Mouse (Mus musculus): ENCODE data around the gene Spata48. TPM values are rescaled to one million over a fixed set of nuclear protein-coding genes. Genes with fewer than 3 reads are reported as not detected.

Gene Spata48
- polyA plus RNA-seq, 1 experiment from 2014 or later, result 0.76 TPM

DNA sequence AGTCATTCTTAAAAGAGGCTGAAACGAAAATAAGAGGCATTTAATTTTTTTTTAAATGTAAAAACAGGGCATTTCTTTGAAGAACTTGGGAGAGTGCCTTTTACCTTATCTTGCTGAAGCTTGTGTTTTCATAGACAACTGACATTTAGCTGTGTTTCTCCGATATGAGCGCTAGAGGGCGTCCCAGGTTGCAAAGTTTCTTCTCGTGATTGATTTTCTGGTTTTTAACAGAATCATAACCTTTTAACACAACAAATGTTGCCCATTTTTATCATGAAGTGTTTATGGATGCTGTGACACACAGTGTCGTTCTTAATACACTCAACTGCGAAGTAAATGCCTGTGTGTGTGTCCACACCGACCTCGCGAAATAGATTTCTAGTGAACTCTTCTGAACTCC is 38.0 kb downstream of the Spata48 start:
- no peaks in the 10 kb centered on the region for H3K27me3 ChIP-seq (ENCODE audit: control insufficient read depth, insufficient read depth, low read length)
- no peak for ATAC-seq (ENCODE audit: low read depth)
- no peak overlapping the region for H3K27ac ChIP-seq (ENCODE audit: low read depth, low read length)
- no peaks in the 10 kb centered on the region for H3K9me3 ChIP-seq (ENCODE audit: control insufficient read depth, low read length)
- no peak overlapping the region for H3K4me2 ChIP-seq (ENCODE audit: low read depth, low read length)
- 18% methylated on average over 10 of the region's 10 CpGs for WGBS
- H3K36me3 ChIP-seq (ENCODE audit: control insufficient read depth, insufficient read depth, low read length), result no peaks in the 10 kb centered on the region
- no peaks in the 10 kb centered on the region for H3K4me1 ChIP-seq (ENCODE audit: control insufficient read depth, insufficient read depth, low read length)
- no peak overlapping the region for H3K9ac ChIP-seq (replicated peaks; ENCODE audit: low read depth, low read length)
- no peak overlapping the region for H3K4me3 ChIP-seq (ENCODE audit: low read depth, low read length)

DNA sequence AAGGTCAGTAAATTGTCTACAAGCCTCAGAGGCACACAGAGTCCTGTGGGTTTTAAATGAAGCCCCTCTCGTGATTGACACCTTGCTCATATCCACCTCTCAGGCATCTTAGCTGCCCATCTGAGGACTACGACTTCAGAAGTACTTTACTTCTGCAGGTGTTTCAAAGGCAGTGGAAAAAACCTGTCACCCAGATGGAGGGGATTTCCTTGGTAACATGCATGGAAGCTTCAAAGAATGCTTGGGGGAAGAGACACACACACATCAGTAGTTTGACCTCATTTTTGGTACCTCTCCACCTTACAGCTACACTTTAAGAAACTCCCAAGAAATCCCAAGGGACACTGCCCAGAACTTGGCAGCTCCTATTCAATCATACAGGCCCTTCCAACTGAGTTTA is 44.3 kb downstream of the Spata48 start:
- H3K4me3 ChIP-seq (ENCODE audit: low read depth, low read length), result no peak overlapping the region
- no peaks in the 10 kb centered on the region for H3K4me1 ChIP-seq (ENCODE audit: control insufficient read depth, insufficient read depth, low read length)
- H3K4me2 ChIP-seq (ENCODE audit: low read depth, low read length), result no peak overlapping the region
- H3K36me3 ChIP-seq (ENCODE audit: control insufficient read depth, insufficient read depth, low read length), result no peaks in the 10 kb centered on the region
- no peak overlapping the region for H3K9ac ChIP-seq (replicated peaks; ENCODE audit: low read depth, low read length)
- H3K27ac ChIP-seq (ENCODE audit: low read depth, low read length), result no peak overlapping the region
- no peaks in the 10 kb centered on the region for H3K27me3 ChIP-seq (ENCODE audit: control insufficient read depth, insufficient read depth, low read length)
- ATAC-seq (ENCODE audit: low read depth), result no peak
- WGBS, result 90% methylated on average over 2 of the region's 2 CpGs
- no peaks in the 10 kb centered on the region for H3K9me3 ChIP-seq (ENCODE audit: control insufficient read depth, low read length)

DNA sequence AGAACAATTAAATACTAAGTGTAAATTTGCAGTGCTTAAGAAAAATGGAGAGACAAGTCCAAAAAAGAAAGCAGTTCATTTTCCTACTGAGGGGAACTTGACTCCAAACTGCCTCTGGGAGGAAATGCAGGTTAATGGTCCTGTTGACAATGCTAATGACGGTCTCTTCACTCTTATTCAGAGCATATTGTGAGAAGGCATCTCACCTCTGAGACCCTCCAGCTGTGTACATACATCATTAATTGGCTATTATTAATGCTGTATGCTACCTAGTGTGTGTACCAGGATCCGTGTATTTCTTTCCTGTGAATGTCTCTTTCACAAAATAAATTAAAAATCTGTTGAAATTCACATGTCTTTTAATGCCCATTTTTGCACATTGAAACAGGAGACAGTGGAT is 47.5 kb downstream of the Spata48 start:
- H3K27ac ChIP-seq (ENCODE audit: low read depth, low read length), result no peak overlapping the region
- no peaks in the 10 kb centered on the region for H3K27me3 ChIP-seq (ENCODE audit: control insufficient read depth, insufficient read depth, low read length)
- WGBS, result 60% methylated on average over 2 of the region's 2 CpGs
- no peak for ATAC-seq (ENCODE audit: low read depth)
- H3K9me3 ChIP-seq (ENCODE audit: control insufficient read depth, low read length), result no peaks in the 10 kb centered on the region
- no peaks in the 10 kb centered on the region for H3K4me1 ChIP-seq (ENCODE audit: control insufficient read depth, insufficient read depth, low read length)
- H3K9ac ChIP-seq (replicated peaks; ENCODE audit: low read depth, low read length), result no peak overlapping the region
- H3K4me2 ChIP-seq (ENCODE audit: low read depth, low read length), result no peak overlapping the region
- no peaks in the 10 kb centered on the region for H3K36me3 ChIP-seq (ENCODE audit: control insufficient read depth, insufficient read depth, low read length)
- no peak overlapping the region for H3K4me3 ChIP-seq (ENCODE audit: low read depth, low read length)

DNA sequence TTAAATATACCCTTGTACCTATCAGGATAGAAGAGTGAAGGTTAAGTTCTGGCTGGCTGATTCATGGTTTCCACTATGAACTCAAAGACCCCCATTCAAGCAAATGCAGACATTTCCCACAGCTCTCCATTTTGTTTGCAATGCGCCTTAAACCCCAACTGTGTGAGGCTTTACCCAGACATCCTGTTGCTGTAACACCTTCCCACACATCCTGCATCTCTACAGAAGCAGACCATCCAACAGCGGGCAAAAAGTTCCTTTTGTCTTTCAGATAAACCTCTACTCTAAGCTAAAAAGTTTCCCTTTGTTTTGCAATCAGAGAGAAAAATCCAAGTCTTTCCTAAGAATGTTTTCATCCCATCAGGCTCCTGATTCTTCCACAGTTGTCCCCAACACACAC is 50.2 kb downstream of the Spata48 start:
- no peak overlapping the region for H3K4me2 ChIP-seq (ENCODE audit: low read depth, low read length)
- no peaks in the 10 kb centered on the region for H3K27me3 ChIP-seq (ENCODE audit: control insufficient read depth, insufficient read depth, low read length)
- no peaks in the 10 kb centered on the region for H3K4me1 ChIP-seq (ENCODE audit: control insufficient read depth, insufficient read depth, low read length)
- no peak for ATAC-seq (ENCODE audit: low read depth)
- H3K27ac ChIP-seq (ENCODE audit: low read depth, low read length), result no peak overlapping the region
- H3K9ac ChIP-seq (replicated peaks; ENCODE audit: low read depth, low read length), result no peak overlapping the region
- H3K4me3 ChIP-seq (ENCODE audit: low read depth, low read length), result no peak overlapping the region
- no peaks in the 10 kb centered on the region for H3K9me3 ChIP-seq (ENCODE audit: control insufficient read depth, low read length)
- no peaks in the 10 kb centered on the region for H3K36me3 ChIP-seq (ENCODE audit: control insufficient read depth, insufficient read depth, low read length)
- 48% methylated on average over 2 of the region's 2 CpGs for WGBS

DNA sequence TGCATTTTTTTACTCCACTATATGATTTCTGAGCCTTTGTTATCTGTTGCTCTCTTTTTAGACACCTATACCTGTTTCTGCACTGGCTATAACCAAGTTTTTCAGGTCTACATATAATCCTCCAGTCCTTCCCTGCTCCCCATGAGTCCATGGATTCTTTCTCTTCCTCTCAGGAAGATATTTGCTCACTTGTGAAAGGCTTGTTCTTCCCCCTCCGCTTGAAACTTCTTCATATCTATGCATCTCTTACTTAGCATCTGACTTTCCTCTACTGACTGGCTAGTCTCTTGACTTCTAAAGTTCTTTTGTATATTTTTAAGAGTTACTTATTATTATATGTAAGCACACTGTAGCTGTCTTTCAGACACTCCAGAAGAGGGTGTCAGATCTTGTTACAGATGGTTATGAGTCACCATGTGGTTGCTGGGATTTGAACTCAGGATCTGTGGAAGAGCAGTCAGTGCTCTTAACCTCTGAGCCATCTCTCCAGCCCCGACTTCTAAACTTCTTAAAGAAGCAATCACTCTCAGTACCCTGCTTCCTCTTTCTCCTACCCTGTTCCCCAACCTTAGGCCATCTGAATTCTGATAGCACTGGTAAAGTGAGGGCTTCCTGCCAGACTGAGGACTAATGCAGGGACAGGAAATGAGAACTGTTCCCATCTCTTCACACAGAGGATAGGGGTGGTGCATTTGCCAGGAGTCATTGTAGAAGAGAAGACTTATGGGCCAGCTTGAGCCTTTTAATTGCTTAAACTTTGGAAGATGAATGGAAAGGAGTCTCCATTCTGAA is 51.3 kb downstream of the Spata48 start:
- H3K4me2 ChIP-seq (ENCODE audit: low read depth, low read length), result no peak overlapping the region
- WGBS, result 81% methylated on average over 2 of the region's 2 CpGs
- H3K9ac ChIP-seq (replicated peaks; ENCODE audit: low read depth, low read length), result no peak overlapping the region
- H3K4me1 ChIP-seq (ENCODE audit: control insufficient read depth, insufficient read depth, low read length), result no peaks in the 10 kb centered on the region
- H3K27me3 ChIP-seq (ENCODE audit: control insufficient read depth, insufficient read depth, low read length), result no peaks in the 10 kb centered on the region
- H3K9me3 ChIP-seq (ENCODE audit: control insufficient read depth, low read length), result no peaks in the 10 kb centered on the region
- no peak for ATAC-seq (ENCODE audit: low read depth)
- no peaks in the 10 kb centered on the region for H3K36me3 ChIP-seq (ENCODE audit: control insufficient read depth, insufficient read depth, low read length)
- H3K27ac ChIP-seq (ENCODE audit: low read depth, low read length), result no peak overlapping the region
- H3K4me3 ChIP-seq (ENCODE audit: low read depth, low read length), result no peak overlapping the region

DNA sequence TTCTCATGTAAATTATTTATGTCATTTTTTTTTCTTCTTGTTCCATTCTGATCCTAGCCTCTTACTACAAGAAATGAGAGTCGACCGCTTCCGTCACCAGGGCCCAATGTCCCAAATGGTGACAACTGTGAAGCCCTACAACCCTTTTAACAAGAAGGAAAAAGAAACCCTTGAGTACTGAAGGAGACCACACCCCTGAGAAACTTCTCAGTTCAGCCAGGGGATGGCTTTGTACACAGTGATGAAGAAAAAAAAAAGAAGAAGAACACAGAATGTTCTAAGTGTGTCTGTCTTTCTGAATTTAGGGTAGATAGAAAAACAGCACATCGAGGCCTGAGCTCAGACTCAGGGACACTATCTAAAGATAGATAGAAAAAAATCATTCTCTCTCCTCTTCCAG is 53.0 kb downstream of the Spata48 start:
- Histone ChIP-seq H3K36me3 (ENCODE audit: control insufficient read depth, insufficient read depth, low read length) (no peaks in the 10 kb centered on the region), H3K9ac (replicated peaks; ENCODE audit: low read depth, low read length) (no peak overlapping the region), H3K4me3 (ENCODE audit: low read depth, low read length) (no peak overlapping the region), H3K9me3 (ENCODE audit: control insufficient read depth, low read length) (no peaks in the 10 kb centered on the region), H3K4me2 (ENCODE audit: low read depth, low read length) (no peak overlapping the region), H3K4me1 (ENCODE audit: control insufficient read depth, insufficient read depth, low read length) (no peaks in the 10 kb centered on the region), H3K27me3 (ENCODE audit: control insufficient read depth, insufficient read depth, low read length) (no peaks in the 10 kb centered on the region), H3K27ac (ENCODE audit: low read depth, low read length) (no peak overlapping the region)
- ATAC-seq (ENCODE audit: low read depth), result no peak
- 93% methylated on average over 4 of the region's 4 CpGs for WGBS

DNA sequence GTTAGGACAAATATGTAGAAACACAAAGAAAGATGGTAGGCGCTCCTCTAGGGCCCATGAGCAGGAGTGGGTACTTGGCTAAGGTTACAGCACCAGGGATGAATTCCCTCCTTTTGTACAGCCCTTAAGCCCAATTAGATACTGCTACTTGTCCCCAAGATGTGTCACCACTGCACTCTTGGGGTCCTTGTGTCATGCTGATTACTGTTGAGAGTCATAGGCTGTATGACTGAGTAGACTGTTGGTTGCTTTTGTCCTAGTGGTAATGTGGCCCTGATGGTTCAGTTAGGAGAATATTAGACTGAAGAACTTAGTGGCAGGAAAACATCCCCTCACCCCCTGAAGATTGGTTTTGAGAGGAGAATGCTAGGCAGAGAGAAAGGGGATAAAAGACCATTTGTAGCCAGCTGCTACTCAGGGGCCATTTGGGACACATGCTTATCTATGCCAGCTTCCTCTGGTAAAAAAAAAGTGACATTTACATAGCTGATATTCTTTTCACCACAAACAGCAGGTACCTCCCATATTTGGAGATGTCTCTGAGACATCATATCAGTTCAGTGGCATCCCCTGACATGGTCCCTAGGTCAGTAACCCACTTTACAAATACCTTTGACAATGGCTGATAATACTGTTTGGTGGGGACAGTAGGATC is 56.0 kb downstream of the Spata48 start:
- H3K27me3 ChIP-seq (ENCODE audit: control insufficient read depth, insufficient read depth, low read length), result no peaks in the 10 kb centered on the region
- no peak overlapping the region for H3K9ac ChIP-seq (replicated peaks; ENCODE audit: low read depth, low read length)
- H3K4me3 ChIP-seq (ENCODE audit: low read depth, low read length), result no peak overlapping the region
- no peak for ATAC-seq (ENCODE audit: low read depth)
- no peak overlapping the region for H3K4me2 ChIP-seq (ENCODE audit: low read depth, low read length)
- H3K27ac ChIP-seq (ENCODE audit: low read depth, low read length), result no peak overlapping the region
- 100% methylated on average over 1 of the region's 1 CpGs for WGBS
- H3K4me1 ChIP-seq (ENCODE audit: control insufficient read depth, insufficient read depth, low read length), result no peaks in the 10 kb centered on the region
- H3K9me3 ChIP-seq (ENCODE audit: control insufficient read depth, low read length), result no peaks in the 10 kb centered on the region
- no peaks in the 10 kb centered on the region for H3K36me3 ChIP-seq (ENCODE audit: control insufficient read depth, insufficient read depth, low read length)

- Histone ChIP-seq H3K9ac (replicated peaks; ENCODE audit: low read depth, low read length) (no peak overlapping the region), H3K4me2 (ENCODE audit: low read depth, low read length) (no peak overlapping the region), H3K27ac (ENCODE audit: low read depth, low read length) (no peak overlapping the region), H3K9me3 (ENCODE audit: control insufficient read depth, low read length) (no peaks in the 10 kb centered on the region), H3K27me3 (ENCODE audit: control insufficient read depth, insufficient read depth, low read length) (no peaks in the 10 kb centered on the region), H3K36me3 (ENCODE audit: control insufficient read depth, insufficient read depth, low read length) (no peaks in the 10 kb centered on the region), H3K4me3 (ENCODE audit: low read depth, low read length) (no peak overlapping the region), H3K4me1 (ENCODE audit: control insufficient read depth, insufficient read depth, low read length) (no peaks in the 10 kb centered on the region)
- no peak for ATAC-seq (ENCODE audit: low read depth)
- WGBS, result 86% methylated on average over 10 of the region's 10 CpGs
These were observed 57.7 kb downstream of the Spata48 start for GRCm38 (mm10) chr11:11519255-11520243.
